Mouse (Mus musculus): ENCODE results near the gene Slc44a5. TPM values are rescaled to one million over a fixed set of nuclear protein-coding genes. Genes with fewer than 3 reads are reported as not detected.

Slc44a5 gene
- under 1 TPM in 3 of 4 experiments, not detected in 1; 0.03 to 0.11 (median 0.06) TPM for total RNA-seq (2022)

DNA sequence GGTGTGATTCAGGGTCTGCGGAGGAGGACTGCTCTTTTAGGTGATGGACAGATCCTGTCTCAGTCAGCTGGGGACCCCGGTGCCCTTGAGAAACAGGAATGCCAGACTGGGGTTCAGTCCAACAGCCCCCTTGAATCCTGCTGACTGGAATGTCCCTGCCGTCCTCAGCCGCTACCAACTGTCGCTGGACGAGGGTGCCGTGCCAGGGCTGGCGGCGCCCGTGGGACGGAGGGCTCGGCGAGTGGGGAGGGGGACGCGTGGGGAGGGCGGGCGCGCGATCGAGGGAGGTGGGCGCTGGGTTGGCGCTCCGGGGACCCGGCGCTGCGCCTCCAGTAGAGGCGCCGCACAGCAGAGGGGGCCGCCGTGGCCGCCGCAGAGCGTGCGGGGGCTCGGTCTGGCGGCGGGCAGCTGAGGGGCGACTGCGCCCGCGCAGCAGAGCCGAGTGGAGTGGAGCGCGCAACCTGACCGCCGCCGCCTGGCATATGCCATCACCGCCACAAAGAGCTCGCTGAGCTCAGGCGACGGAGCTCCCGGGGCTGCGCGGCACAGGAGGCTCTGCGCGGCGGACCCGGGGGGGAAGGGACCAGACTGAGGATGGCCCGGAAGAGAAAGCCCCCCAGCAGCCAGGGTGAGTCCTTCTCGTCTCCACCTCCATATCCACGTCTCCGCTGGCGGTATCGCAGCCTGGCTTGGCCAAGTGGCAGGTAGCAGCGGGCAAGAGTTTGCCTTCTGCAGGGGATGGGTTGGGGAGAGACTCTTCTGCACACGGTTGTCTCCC is at the start of gene Slc44a5:
TSS of gene Slc44a5 (plus strand) at position 266 of the 778 bp plus-strand sequence.
- no peak for DNase-seq

DNA sequence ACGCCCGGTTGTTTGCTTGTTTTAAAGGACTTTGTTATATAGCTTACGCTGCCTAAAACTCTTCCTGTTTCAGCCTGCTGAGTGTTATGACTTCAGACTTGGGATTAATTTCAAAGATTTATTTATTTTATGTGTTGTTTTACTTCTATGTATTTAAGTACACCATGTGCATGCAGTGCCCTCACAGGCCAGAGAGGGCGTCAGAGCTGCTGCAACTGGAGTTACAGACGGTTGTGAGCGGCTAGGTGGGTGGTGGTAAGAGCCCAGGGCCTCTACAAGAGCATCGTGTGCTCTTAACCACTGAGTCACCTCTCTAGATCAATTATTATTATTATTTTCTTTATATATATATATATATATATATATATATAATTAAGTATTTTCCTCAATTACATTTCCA is 46.9 kb upstream of the Slc44a5 start:
- no peak for DNase-seq

DNA sequence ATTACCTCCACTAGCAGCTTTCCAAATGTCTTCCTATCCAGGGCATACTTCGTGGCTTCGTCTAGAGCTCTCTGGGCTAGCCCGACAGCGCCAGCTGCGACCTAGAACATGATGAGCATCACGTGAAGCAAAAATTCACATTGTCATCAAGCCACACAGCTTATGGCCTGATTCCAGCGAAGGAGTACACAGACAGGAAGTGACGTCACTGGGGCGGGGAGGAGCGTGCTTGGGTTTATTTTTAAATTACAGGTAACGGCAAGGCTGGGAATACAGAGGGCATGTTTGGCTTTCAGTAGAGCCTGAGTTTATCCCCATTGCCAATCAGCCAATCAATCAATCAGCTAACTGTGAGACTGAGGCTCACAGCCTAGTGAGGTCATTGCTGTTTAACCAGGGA is 43.7 kb upstream of the Slc44a5 start:
- DNase-seq = no peak

DNA sequence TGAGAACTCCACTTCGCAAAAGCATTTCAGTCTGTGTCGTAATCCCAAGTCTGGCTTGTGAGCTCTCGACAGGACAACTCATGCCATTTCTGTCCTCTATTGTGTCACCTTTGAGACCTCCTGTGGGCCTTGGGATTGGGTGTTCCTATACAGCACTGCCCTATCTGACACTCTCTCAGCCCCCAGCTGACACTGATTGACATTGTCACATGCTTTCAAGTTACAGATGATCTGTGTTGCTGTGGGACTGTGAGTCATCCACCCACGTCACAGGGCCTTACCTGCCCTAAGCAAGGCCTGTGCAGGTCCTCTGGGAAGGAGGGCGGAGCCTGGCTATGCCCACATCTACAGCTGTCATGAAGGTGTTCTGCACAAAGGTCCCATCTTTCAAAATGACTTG is 40.8 kb upstream of the Slc44a5 start:
- no peak for DNase-seq

DNA sequence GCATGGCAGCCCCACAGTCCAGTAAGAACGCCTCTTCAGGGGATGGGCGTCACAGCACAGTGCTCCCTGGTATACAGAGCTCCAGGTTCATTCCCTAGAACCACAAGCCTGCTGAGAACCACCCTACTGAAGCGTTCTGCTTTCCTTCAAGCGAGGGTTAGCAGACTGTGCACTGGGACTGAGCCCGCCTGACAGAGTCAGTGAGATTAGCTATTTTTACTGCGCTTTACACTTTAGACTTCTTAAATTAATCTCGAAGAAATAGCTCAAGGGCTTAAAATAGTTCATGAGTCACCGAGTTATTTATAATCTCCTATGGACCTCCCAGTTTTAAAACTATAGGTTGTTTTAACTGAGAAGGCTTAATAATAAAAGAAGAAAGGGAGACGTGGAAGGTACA is 37.4 kb upstream of the Slc44a5 start:
- DNase-seq = no peak

DNA sequence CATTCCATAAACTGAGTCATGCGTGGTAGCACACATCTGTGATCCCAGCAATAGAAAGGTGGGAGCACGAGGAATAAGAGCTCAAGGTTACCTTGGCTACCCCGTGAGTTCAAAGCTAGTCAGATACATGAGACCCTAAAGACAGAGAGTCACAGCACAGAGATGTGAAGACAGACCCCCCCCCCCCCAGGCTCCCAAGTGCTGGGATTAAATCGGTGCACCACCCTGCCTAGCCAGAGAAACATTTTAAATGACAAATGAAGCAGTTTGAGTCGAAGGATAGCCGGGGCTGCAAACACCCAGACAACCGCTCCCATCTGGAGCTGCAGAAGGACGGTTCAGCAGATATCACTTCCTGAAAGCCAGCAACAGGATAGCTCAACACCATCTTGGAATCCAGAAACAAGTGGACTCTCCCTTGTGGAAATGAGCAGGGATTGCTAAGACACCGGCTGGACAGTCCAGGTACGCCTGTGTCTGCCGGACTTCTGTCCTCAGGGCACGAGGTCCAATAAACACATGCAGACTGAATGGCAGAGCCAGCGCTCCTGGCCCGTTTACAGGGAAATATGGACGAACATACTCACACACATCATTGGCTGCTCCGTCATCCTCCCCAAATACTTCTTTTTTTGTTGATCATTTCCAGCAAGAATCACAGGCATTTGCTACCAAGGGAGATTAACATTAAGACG is 36.0 kb upstream of the Slc44a5 start:
- DNase-seq = no peak

DNA sequence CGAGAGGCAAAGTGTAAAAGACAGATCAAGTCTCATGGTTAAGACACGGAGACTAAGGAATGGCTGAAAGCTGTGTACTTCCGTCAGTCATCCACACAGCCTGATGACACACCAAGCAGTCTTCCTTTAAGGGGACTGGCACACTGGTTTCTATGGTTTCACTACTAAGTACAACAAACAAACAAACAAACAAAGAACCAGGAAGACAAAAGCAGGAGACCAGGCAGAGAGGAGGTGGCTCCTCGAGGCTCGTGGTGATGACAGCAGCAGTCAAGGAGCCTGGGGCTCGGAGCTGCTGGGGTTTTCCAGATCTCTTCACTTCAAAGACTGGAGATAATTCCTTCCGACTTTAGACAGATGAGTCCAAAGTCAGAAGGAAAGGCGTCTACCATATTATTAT is 33.2 kb upstream of the Slc44a5 start:
- DNase-seq = no peak

DNA sequence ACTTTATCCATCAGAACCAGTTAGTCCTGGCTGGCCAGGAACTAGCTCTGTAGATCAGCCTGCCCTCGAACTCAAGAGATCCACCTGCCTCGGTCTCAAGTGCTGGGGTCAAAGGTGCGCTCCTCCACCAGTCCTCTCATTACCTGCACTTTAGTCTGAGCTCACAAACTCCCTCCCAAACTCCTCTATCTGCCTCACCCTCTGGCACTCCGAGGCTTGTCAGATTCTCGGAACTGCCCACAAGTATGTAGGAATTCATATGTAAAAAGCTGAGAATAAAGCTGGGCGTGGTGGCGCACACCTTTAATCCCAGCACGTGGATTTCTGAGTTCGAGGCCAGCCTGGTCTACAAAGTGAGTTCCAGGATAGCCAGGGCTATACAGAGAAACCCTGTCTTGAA is 32.8 kb upstream of the Slc44a5 start:
- DNase-seq = no peak

DNA sequence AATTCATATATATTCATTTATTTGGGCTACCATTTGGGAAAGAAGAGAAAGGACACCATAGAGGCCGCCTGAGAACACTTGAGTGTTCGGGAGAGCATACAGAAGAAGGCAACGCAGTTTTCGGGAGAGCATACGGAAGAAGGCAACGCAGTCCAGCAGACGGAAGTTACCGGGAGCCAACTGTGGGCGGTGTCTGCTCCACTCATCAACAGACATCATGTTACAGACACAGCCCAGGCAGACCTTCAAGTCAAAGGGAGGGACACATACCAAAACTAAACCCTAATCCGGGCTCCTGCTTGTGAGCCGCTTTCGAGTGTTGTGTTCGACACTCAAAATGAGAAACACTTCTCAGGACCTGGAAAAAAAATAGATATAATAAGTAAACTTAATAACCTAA is 31.6 kb upstream of the Slc44a5 start:
- no peak for DNase-seq

DNA sequence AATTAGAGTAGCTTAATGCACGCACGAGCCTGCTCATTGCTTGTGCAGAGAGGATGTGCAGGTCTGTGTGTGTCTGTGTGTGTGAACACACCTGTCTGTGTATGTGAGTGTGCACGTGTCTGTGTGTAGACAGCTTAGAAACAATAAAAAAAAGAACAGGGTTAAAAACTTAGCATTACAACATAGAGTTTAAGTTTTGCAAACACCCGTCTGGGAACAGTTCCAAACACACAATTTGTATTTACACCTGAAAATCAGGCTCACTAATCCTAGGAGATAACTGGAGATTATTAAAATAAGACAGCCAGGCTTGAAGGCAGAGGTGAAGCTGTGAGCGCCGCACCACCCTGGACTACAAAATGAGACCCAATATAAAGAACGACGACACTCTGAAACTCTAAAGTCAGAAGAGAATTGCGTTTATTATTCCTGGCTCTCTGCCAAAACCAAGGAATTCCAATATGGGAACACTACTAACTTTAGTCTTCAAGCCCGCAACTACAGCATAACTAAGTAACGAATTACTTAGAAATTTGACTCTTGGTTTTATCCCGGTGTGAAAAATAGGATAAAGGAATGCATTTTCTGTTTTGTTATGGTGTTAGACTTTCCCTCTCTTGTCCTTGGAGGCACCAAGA is 30.1 kb upstream of the Slc44a5 start:
- DNase-seq = no peak

DNA sequence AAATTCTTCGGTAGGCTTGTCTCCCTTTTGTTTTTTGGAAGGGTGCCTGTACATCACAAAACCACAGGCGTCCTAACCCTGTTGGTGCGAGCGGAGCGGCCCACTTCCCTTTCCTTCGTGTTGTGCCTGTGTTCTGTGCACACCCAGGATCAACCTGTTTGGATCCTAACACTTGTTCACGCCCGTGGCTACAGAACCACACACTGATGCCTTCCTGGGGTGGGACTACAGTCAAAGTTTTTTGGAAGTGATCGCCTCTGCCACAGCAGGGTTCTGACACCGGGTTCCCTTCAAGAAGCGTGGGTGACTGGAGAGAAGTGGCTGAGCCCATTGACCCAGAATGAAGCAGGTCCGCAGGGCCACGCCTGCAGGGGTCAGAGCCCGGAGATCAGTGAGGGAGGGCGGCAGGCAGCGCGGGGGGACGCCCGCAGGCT is 29.3 kb upstream of the Slc44a5 start:
- no peak for DNase-seq

DNA sequence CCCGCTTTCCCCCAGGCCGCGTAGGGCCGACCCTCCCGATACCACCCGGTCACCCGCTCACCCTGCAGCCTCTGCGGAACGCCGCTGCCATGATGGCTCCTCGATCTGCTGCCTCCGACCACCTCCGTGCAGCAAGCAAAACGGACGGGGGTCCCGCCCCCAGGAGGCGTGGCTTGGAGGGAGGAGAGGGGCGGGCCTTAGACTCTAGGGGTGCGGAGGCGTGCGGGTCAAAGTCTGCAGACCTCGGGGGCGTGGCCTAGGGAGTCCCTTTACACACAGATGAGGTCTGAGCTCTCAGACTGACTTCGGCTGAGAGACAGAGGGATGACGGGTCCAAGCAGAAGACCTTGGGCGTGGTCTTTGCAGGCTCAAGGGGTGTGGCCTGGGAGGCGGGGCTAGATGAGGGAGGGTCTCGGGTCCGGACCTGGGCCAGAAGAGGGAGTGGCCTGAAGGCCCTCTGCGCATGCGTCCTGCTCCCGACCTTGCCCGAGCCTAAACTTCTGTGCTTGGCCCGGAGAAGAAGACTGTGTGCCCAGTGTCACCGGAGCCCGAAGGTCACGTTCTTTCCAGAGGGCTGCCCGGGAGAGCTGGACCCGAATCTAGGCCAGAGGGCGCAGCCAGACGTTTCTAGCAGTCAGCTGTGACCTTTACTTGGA is 28.8 kb upstream of the Slc44a5 start, which contains the start of gene Acadm:
TSS of gene Acadm (minus strand) at position 298 of the 656 bp plus-strand sequence.
- peak; percentile 99 for DNase-seq

DNA sequence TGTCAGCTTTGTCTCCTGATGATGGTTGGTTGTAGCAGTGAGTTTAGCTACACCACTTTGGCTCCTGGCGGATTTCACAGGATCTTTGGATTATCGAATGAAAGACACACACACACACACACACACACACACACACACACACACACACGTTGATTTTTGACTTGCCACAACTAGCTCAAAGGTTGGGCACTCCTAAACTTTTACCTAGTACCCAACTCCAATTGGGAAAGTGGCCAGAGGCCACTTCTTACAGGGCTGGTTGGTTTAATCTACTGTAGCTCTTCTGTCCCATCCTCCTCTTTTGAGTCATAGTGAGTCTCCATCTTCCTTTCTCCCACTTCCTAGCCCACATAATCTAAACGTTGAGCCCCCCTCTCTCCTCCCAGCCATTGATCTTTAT is 26.0 kb upstream of the Slc44a5 start:
- DNase-seq = no peak

DNA sequence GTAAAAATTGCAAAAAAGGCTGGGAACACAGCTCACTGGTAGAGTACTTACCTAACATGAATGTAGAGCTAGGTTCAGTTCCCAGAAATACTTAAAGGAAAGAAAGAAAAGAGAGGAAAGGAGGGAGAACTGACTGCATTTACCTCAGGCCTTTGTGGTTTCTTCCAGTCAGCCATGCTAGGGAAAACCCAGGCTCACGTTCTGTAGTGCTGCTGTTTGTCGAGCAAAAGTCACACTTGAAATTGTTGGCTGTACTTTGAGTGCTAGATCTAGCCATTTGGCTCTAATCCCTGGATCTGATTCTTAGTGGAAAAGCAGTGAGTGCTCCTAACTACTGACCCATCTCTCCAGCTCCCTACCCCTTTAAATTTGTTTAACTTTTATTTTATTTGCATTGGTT is 25.1 kb upstream of the Slc44a5 start:
- DNase-seq = no peak

DNA sequence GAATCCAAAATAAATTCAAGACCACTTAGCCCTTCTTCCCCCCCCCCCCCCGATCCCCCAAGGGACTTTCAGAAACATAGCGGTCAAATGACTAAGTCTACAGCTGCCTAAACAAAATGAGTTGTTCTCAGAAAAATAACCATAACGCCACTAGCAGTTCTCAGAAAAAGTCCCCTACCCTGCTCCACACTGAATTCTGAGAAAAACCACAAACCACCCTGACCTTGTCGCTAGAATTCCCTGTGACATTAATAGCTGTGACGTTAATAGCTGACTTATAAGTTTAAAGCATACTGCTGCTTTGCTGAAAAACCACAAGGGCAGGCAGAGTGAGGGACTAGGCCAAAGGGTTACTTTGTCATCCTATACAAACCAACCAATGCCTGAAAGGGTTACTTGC is 15.3 kb upstream of the Slc44a5 start:
- DNase-seq = no peak

DNA sequence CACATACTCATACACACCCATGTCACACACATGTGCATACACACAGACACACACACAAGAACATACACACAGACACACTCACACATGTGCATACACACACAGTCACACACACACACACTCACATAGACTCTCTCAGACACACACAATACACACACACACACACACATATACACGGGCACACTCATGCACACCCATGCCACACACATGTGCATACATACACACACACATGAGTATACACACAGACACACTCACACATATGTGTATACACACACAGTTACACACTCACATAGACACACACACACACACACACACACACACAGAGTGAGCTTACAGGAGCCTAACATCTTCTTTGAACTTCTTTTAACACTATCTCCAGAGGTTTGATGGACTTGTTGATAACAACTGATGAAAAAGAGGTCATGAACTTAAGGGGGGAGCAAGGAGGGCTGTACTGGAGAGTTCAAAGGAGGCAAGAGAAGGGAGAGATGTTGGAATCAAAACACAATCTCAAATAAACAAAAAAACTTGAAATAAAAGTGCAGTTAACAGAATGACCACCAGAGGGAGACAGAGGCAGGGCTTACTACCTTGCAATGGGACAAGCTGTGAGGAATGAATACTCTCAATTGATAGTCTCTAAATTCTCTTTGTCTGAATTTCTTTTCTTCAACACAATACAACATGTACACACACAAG is 14.1 kb upstream of the Slc44a5 start:
- no peak for DNase-seq

DNA sequence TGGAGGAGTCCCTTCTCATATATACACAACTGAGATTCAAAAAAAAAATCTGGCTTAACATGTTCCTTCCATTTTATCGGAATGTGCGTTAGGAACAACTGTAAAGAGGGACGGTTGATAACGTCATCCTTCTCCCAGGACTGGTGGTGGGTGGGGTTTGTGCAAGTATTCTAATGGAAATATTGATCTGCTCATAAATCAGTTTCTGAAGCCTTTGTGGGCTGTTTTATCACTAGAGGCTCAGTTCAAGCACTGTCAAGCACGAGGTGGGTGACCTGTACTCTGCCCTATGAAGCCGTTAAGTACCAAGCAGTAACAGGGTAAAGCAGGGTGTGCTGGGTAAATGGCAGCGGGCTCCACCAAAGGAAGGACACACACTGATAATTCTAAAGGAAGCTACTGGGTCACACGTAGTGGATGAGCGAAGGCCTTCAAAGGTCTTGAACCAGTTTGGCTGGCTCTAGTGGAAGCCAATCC is 13.5 kb upstream of the Slc44a5 start:
- no peak for DNase-seq

DNA sequence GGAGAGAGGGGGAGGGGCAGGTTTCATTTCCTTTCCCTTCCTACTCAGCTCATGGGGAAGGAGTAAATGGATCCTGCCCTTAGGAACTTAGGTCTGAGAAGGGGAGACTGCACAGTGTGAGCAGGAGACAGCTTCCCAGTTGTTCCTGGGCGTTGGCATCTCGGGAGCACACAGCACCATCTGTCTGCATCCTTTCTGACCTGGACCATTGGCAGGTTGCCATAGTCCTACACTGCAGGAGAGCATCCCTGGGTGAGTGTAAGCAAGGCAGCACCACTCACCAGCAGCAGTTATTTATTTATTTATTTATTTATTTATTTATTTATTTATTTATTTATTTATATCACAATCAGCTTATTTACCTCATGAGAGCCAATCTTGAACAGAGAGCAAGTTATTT is 12.4 kb upstream of the Slc44a5 start:
- DNase-seq = no peak

DNA sequence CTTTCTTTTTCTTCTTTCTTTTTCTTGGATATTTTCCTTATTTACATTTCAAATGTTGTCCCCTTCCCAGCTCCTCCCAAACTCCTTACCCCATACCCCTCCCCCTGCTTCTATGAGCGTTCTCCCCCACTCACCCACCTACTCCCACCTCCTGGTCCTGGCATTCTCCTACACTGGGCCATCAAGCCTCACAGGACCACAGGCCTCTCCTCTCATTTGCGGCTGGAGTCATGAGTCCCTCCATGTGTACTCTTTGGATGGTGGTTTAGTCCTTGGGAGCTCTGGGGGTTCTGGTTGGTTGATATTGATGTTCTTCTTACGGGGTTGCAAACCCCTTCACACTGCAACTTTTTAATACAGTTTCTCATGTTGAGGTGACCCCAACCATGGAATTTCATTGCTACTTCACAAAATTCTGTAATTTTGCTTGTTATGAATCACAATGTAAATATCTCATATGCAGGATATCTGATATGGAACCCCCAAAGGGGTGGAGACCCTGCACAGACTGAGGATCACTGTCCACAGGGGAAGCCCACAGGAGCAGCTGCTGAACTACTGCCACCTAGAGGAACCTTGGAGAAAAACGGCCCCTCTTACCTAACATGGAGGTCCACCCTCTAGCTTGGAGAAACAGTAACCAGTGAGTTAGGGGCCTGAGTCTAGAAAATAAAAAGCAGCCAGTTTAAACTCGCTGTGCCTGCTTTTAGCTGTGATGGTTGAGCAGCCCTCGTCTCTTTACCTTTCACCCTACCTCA is 11.4 kb upstream of the Slc44a5 start:
- DNase-seq = no peak

DNA sequence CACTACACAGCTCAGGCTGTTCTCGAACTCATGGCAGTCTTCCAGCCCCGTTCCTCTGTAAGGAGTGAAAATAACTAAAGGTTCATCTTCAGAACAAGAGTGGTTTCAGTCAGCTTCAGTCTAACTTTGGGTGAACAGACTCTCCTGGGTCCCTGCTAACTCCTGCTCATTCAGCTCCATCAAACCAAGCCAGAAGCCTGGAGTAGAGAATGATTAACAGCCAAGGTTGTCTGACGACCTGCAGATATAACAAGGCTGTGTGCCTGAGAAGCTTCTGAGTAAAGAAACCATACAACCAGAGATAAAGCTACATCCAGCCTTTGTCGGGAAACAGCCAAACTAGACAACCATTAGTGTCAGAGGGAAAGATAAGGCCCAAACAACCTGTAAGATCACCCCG is 5.8 kb upstream of the Slc44a5 start:
- no peak for DNase-seq

DNA sequence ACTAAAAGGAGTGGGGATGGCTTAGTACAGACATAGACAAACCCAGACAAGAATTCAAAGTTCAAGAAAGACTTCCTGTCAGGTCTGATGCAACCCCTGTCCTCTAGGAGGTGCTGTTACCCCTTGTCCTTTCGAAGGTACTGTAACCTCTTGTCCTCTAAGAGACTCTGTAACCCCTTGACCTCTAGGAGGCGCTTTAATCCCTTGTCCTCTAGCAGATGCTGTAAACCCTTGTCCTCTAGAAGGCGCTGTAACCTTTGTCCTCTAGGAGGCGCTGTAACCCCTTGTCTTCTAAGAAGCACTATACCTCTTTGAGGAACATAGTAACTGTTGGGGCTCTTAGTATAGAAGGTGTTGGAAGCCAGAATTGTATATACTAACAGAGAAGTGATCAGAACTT is 4.7 kb upstream of the Slc44a5 start:
- no peak for DNase-seq

DNA sequence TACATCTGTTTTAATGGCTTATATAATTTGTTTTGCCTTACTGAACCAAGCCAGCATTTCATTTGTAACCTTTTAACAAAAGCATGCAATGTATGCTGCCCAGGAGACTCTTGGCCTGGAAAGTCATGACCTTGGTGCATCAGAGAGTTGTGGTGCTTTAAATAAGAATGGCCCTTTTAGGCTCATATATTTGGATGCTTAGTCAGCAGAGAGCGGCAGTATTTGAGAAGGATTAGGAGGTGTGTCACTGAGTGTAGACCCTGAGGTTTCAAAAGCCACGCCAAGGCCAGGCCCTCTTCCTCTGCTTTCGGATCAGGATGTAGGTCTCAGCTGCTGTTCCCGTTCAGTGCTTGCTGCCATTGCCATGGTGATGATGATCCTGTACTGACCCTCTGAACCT is 3.8 kb upstream of the Slc44a5 start:
- DNase-seq = no peak
